Mouse (Mus musculus): ENCODE measurements around the gene Gm10277. TPM values are rescaled to one million over a fixed set of nuclear protein-coding genes. Genes with fewer than 3 reads are reported as not detected.

Gm10277 gene
- total and polyA plus RNA-seq, 2 experiments from 2014 or later, result 1.0 TPM; not detected in 1

- Histone ChIP-seq H3K9ac (replicated peaks; ENCODE audit: low read length, poor library complexity, severe bottlenecking) (no peak overlapping the region), H3K4me3 (ENCODE audit: low read depth, low read length) (no peak overlapping the region)
- WGBS, result 46% methylated on average over 4 of the region's 4 CpGs
These were observed 22.1 kb downstream of the Gm10277 start for GRCm38 (mm10) chr11:77765459-77765777.

GRCm38 (mm10) chr11:77764694-77765458 is 22.7 kb downstream of the Gm10277 start:
- H3K27me3 ChIP-seq (ENCODE audit: insufficient read depth, low read length), result no peaks in the 10 kb centered on the region
- no peaks in the 10 kb centered on the region for H3K36me3 ChIP-seq (ENCODE audit: insufficient read depth, low read length)
- no peak for ATAC-seq (ENCODE audit: low FRiP score)
- no peaks in the 10 kb centered on the region for H3K9me3 ChIP-seq (ENCODE audit: low read length)
- H3K4me2 ChIP-seq (ENCODE audit: low read depth, low read length, poor library complexity, severe bottlenecking), result peak overlapping the region; percentile 75
- peak overlapping the region; percentile 95 for H3K4me3 ChIP-seq (ENCODE audit: low read depth, low read length)
- DNase-seq (ENCODE audit: low spot score), result no peak
- H3K27ac ChIP-seq (ENCODE audit: low read depth, low read length), result peak overlapping the region; percentile 86; the same call in 1 of the 2 replicates
- WGBS, result 58% methylated on average over 9 of the region's 9 CpGs
- H3K9ac ChIP-seq (replicated peaks; ENCODE audit: low read length, poor library complexity, severe bottlenecking), result peak overlapping the region; percentile 98; the same call in 1 of the 2 replicates
- no peak for TF ChIP-seq CTCF (IDR thresholded peaks at IDR 0.05)
- peaks cover 16% of the 10 kb centered on the region for H3K4me1 ChIP-seq (ENCODE audit: insufficient read depth, low read length)

More at GRCm38 (mm10) chr11:77765459-77765777, 22.1 kb downstream of the Gm10277 start:
- H3K4me1 ChIP-seq (ENCODE audit: insufficient read depth, low read length), result peaks cover 16% of the 10 kb centered on the region
- H3K4me2 ChIP-seq (ENCODE audit: low read depth, low read length, poor library complexity, severe bottlenecking), result peak overlapping the region; percentile 75
- no peak overlapping the region for H3K27ac ChIP-seq (ENCODE audit: low read depth, low read length)
- H3K36me3 ChIP-seq (ENCODE audit: insufficient read depth, low read length), result no peaks in the 10 kb centered on the region
- TF ChIP-seq CTCF (IDR thresholded peaks at IDR 0.05), result no peak
- ATAC-seq (ENCODE audit: low FRiP score) (no peak), DNase-seq (ENCODE audit: low spot score) (no peak)
- no peaks in the 10 kb centered on the region for H3K27me3 ChIP-seq (ENCODE audit: insufficient read depth, low read length)
- no peaks in the 10 kb centered on the region for H3K9me3 ChIP-seq (ENCODE audit: low read length)

- peak overlapping the region; percentile 98 for H3K9ac ChIP-seq (replicated peaks; ENCODE audit: low read length, poor library complexity, severe bottlenecking)
- H3K4me1 ChIP-seq (ENCODE audit: insufficient read depth, low read length), result peaks cover 16% of the 10 kb centered on the region
- ATAC-seq (ENCODE audit: low FRiP score) (peak; percentile 68), DNase-seq (ENCODE audit: low spot score) (peak; percentile 64)
- no peaks in the 10 kb centered on the region for H3K27me3 ChIP-seq (ENCODE audit: insufficient read depth, low read length)
- H3K27ac ChIP-seq (ENCODE audit: low read depth, low read length), result peak overlapping the region; percentile 86
- H3K4me2 ChIP-seq (ENCODE audit: low read depth, low read length, poor library complexity, severe bottlenecking), result peak overlapping the region; percentile 75
- 3% methylated on average over 26 of the region's 26 CpGs for WGBS
- H3K36me3 ChIP-seq (ENCODE audit: insufficient read depth, low read length), result no peaks in the 10 kb centered on the region
- peak overlapping the region; percentile 95 for H3K4me3 ChIP-seq (ENCODE audit: low read depth, low read length)
- no peak for TF ChIP-seq CTCF (IDR thresholded peaks at IDR 0.05)
- no peaks in the 10 kb centered on the region for H3K9me3 ChIP-seq (ENCODE audit: low read length)
These were observed 23.7 kb downstream of the Gm10277 start for GRCm38 (mm10) chr11:77763673-77764340.

- 2% methylated on average over 67 of the region's 79 CpGs for WGBS
- Histone ChIP-seq H3K27ac (ENCODE audit: low read depth, low read length) (peak within 1 kb of the TSS; percentile 86), H3K4me3 (ENCODE audit: low read depth, low read length) (peak within 1 kb of the TSS; percentile 95), H3K4me1 (ENCODE audit: insufficient read depth, low read length) (peaks cover 16% of the 10 kb centered on the region), H3K27me3 (ENCODE audit: insufficient read depth, low read length) (no peaks in the 10 kb centered on the region), H3K4me2 (ENCODE audit: low read depth, low read length, poor library complexity, severe bottlenecking) (peak within 1 kb of the TSS; percentile 75), H3K9ac (replicated peaks; ENCODE audit: low read length, poor library complexity, severe bottlenecking) (peak within 1 kb of the TSS; percentile 98), H3K36me3 (ENCODE audit: insufficient read depth, low read length) (no peaks in the 10 kb centered on the region), H3K9me3 (ENCODE audit: low read length) (no peaks in the 10 kb centered on the region)
- ATAC-seq (ENCODE audit: low FRiP score) (peak; percentile 85), DNase-seq (ENCODE audit: low spot score) (peak; percentile 88)
- TF ChIP-seq CTCF (IDR thresholded peaks at IDR 0.05), result peak; percentile 73
These were observed 24.5 kb downstream of the Gm10277 start, which contains the start of gene Myo18a for GRCm38 (mm10) chr11:77762783-77763672. TSS of gene Myo18a (plus strand) at chr11:77763246.

- WGBS, result 87% methylated on average over 4 of the region's 4 CpGs
- Histone ChIP-seq H3K9me3 (ENCODE audit: low read length) (no peaks in the 10 kb centered on the region), H3K36me3 (ENCODE audit: insufficient read depth, low read length) (no peaks in the 10 kb centered on the region), H3K4me2 (ENCODE audit: low read depth, low read length, poor library complexity, severe bottlenecking) (no peak overlapping the region), H3K27ac (ENCODE audit: low read depth, low read length) (no peak overlapping the region), H3K9ac (replicated peaks; ENCODE audit: low read length, poor library complexity, severe bottlenecking) (no peak overlapping the region), H3K4me3 (ENCODE audit: low read depth, low read length) (no peak overlapping the region), H3K27me3 (ENCODE audit: insufficient read depth, low read length) (no peaks in the 10 kb centered on the region), H3K4me1 (ENCODE audit: insufficient read depth, low read length) (peaks cover 8% of the 10 kb centered on the region)
- ATAC-seq (ENCODE audit: low FRiP score) (no peak), DNase-seq (ENCODE audit: low spot score) (no peak)
- TF ChIP-seq CTCF (IDR thresholded peaks at IDR 0.05), result no peak
These were observed 27.5 kb downstream of the Gm10277 start for GRCm38 (mm10) chr11:77760031-77760430.

All from midbrain, postnatal 0 days (tissue).